Mouse (Mus musculus): Measurements from ENCODE around the gene Olfr1335. TPM values are rescaled to one million over a fixed set of nuclear protein-coding genes. Genes with fewer than 3 reads are reported as not detected.
"Not testable (repeated sequence)": the region's sequence is repeated elsewhere in the genome, so short reads cannot be mapped to it uniquely, and the experiment has no call there.

The Olfr1335 gene
- total RNA-seq (2021), result not detected
- long read RNA-seq, experiment 1, result 0 reads
- long read RNA-seq, experiment 2, result 0 reads

DNA sequence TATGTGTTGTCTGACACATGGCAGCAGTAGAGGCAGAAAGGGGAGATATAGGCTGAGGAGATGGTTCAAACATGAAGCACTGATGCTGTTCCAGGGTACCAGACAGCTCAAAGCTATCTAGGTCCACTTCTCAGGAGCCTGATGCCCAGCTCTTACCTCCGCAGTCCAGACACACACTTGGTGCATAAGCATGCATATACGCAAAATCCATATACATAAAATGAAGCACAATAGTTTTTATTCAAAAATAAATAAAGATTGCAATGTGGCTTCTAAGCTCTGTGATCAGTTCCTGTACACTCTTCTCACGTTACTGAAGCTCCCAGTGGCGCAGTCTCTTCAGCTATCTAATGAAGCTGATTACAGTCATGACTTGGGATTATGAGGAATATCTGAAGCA lies at the start of gene Olfr1335:
Gene Olfr1335, minus strand, starts transcription at position 101 of the 400 bp plus-strand sequence.
- no peak for DNase-seq (ENCODE audit: low spot score in 2 of 2)
- intact Hi-C loops (cut with DNase I), result no loop called here

DNA sequence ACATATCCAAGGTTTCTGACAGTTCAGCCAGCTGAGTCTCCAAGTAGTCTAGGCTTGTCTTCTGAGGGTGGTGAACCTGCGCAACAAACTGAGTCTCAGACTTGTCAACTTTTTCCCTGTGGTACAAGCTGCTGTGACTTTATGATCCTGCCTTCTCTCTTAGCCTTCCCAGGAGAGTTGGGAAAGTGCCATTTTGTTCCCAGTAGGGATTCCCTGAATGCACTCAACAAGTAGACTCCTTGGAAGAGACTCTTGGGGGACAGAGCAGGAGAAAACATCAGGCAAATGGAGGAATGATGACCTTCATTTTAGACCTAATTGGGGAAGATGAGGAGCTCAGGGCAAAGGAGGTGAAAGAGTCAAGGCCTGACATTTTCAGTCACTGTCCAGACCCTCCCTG lies 26.4 kb upstream of the Olfr1335 start, which contains the start of gene Olfr1333:
Gene Olfr1333, minus strand, starts transcription at position 101 of the 400 bp plus-strand sequence.
- intact Hi-C loops (cut with DNase I), result no loop called here
- DNase-seq (ENCODE audit: low spot score in 2 of 2), result no peak

DNA sequence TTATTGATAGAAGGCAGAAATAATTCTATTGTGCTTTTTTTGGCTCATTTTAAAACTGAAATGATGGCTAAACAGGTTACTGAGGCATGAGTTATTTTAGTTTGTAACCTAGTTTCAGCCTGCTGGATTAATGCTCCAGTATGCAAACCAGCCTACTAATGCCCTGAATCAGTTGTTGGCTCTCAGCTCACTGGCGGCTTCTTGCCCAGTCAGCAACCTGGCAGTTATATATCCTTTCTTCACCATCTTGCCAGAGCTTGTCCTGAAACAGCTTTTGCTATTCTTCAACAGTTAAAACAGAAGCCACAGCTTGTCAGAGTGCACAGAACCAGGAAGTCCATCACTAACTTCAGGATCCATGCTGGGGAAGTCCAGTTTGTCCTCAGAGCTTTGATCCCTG lies 9.2 kb upstream of the Olfr1335 start:
- DNase-seq (ENCODE audit: low spot score in 2 of 2), result no peak
- intact Hi-C loops (cut with DNase I), result no loop called here

- intact Hi-C loops (cut with DNase I), result not testable (repeated sequence)
Observed at GRCm38 (mm10) chr4:118792796-118793195, 16.9 kb downstream of the Olfr1335 start.

DNA sequence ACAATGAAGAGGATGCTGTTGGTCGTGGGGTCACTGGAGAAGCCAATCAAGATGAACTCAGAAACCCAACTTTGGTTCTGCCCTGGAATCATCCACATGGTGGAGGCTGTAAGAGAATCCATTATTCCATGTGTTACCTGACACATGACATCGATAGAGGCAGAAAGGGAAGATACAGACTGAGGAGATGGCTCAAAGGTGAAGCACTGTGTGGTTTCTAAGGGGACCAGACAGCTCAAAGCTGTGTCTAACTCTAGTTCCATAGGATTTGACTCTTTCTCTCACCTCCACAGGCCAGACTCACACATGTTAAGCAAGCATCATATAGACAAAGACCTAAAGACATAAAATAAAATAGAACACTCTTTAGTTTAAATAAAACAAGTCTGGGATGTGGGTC lies 27.3 kb downstream of the Olfr1335 start, which contains the start of gene Olfr1337:
Gene Olfr1337, minus strand, starts transcription at position 101 of the 400 bp plus-strand sequence.
- intact Hi-C loops (cut with DNase I), result no loop called here
- DNase-seq (ENCODE audit: low spot score in 2 of 2), result no peak

More at GRCm38 (mm10) chr4:118792796-118793195, 16.9 kb downstream of the Olfr1335 start:
- DNase-seq (ENCODE audit: low spot score in 2 of 2), result not testable (repeated sequence)

Other genes with a start within 250 kb of the Olfr1335 start
- under 1 TPM; 0.62 to 0.80 TPM for gene Cfap57, start 189.2 kb downstream of the Olfr1335 start, total RNA-seq (2021)
- gene Ebna1bp2, start 189.1 kb downstream of the Olfr1335 start, total RNA-seq (2021), result 10 to 100 TPM; 48.4 to 57.7 TPM
- not detected for gene Olfr62, start 151.0 kb downstream of the Olfr1335 start, total RNA-seq (2021)
- gene Olfr1342, start 117.2 kb downstream of the Olfr1335 start, total RNA-seq (2021), result not detected
- not detected for gene Olfr1341, start 106.4 kb downstream of the Olfr1335 start, total RNA-seq (2021)
- gene Olfr1340, start 89.8 kb downstream of the Olfr1335 start, total RNA-seq (2021), result not detected
- not detected for gene Olfr1339, start 77.8 kb downstream of the Olfr1335 start, total RNA-seq (2021)
- not detected for gene Olfr1338, start 51.2 kb downstream of the Olfr1335 start, total RNA-seq (2021)
- not detected for gene Olfr1337, start 27.4 kb downstream of the Olfr1335 start, total RNA-seq (2021)
- gene Olfr1333, start 26.3 kb upstream of the Olfr1335 start, total RNA-seq (2021), result not detected
- not detected for gene Olfr1331, start 54.7 kb upstream of the Olfr1335 start, total RNA-seq (2021)
- gene Olfr1330, start 78.7 kb upstream of the Olfr1335 start, total RNA-seq (2021), result not detected
- gene Olfr1329, start 107.5 kb upstream of the Olfr1335 start, total RNA-seq (2021), result not detected
- gene Olfr1328, start 128.7 kb upstream of the Olfr1335 start, total RNA-seq (2021), result not detected
- gene Lao1, start 151.6 kb upstream of the Olfr1335 start, total RNA-seq (2021), result under 1 TPM; 0.32 to 0.33 TPM

Data from left cerebral cortex, postnatal 14 days (tissue).